Mouse (Mus musculus) spleen, postnatal 0 days (tissue): ENCODE results near the gene Sar1a. TPM values are rescaled to one million over a fixed set of nuclear protein-coding genes. Genes with fewer than 3 reads are reported as not detected.

Source experiments
- polyA plus RNA-seq: library from polyadenylated mRNA; unstranded; fragments of >200 nt; fragmentation: Nextera tagmentation; extraction: Ambion mirVana; gene quantifications from 2 replicates; pipeline ENCODE4 v1.2.1, GENCODE M21; 2015

The Sar1a gene
- polyA plus RNA-seq, result 86.1 and 91.4 TPM in 2 replicates

DNA sequence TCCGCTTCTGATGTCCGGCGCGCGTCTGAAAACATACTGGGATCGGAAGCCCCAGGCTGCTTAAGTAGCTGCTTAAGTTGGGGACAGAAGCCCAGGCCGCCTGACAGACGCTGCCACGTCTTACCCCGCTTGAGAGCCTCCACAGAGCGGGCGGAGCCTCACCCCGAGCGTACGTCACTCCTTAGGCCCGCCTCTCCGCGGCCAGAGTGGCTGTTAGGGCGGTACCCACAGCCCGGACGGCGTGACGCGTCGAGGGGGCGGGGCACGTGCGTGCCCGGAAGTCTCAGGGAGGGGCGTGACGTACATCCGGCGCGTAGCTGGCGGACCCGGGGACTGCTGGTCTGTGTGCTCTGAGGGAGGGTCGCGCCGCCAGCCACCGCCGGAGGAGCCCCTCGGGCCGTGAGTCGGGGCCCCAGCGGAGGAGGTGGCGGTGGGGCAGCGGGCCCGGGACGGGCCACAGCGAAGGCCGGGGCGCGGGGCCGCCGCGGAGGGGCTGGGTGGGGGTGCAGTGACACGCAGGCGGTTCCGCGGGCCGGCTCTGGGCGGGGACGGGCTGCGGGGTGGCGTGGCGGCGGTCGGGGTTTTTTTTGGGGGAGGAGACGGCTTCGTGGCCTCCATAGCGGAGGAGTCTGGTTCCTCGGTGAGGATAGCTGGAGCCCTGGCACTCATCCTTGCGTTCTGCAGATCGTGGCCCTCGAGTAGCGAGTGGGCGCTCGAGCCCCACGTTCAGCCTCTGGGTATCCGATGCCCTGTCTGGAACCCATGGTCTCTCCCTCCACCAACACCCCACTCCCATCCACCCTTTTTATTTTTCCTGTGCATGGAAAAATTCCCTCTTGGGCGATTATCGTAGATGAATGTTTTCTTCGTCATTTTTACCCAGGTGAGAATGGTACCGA, at the start of gene Sar1a:
TSS of gene Sar1a (plus strand) at position 285 of the 899 bp plus-strand sequence.

DNA sequence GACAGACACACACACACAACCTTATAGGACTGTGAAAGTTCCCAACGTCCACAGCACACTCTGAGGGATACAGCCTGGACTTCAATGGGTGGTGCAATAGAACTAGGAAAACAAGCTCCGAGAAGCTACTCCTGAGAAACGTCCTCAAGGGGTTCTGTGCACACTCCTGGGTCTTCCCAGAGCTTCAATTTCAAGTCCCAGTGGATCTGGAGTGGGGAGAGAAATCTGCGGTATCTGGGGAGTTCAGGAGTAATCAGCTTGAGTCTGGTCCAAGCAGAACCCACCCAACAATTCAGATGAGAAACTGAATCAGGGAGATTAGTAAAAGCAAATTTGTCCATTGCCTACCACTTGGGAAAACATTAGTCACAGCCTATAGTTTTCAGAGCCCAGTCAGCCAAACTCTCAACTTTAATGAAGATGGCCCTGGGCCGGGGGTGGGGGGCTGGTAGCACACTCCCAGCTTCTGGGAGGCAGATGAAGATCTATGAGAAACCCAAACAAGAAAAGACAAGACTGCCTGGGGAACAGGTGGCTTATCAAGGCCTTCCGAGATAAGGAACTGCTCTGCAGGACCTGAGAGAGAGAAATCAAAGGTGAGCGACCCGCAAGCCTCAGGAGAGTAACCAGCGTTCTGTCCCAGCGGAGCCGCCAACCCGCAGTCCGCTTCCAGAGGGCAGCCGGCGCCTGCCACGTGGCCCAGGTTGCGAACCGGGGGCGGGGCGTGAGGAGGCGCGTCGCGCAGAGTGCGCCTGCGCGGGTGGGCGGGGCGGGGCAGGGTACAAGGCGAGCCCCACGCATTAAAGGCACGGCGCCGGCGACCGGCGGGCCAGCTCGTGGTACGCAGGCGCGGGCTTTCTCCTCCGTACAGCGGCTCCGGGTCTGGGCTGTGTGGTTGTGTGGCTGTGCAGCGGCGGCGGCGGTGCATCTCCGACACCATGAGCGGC, 32.0 kb upstream of the Sar1a start, which contains the start of gene Ppa1:
TSS of gene Ppa1 (plus strand) at position 763 of the 947 bp plus-strand sequence.

DNA sequence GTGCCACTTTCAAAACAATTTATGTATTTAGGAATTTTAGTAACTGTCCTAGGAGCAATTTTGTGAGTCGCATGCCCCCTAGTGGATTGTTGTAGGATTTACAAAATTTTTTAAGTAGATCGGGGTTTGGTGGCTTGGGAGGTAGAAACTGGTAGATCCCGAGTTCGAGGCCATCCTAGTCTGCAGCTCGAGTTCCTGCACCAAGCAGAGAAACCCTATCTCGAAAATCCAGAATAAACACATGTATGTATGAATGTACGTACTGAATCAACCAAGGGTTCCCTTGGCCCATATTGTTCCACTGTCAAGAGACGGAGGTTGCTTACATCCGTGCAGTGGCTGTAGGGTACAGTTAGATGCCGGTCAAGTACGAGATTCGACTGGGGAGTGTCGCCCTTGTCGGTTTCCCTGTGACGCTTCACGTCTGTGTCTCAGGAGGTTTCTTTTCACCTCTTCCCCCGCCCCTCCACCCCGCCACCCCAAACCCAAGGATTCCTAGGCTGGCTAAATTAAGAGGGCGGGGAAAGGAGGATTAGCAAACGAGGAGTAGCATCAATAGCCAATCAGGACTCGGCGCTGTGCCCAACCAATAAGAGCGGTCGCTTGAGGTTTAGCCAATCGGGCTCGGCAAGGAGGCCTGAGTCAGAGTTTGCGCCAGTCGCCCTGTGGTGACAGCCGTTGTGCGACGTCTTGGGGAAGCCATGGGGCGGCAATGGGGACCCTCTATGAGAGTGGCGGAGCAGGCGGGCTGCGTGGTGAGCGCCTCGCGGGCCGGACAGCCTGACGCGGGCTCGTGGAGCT, 15.0 kb downstream of the Sar1a start, which contains the start of gene Tysnd1:
TSS of gene Tysnd1 (plus strand) at position 645 of the 801 bp plus-strand sequence.

DNA sequence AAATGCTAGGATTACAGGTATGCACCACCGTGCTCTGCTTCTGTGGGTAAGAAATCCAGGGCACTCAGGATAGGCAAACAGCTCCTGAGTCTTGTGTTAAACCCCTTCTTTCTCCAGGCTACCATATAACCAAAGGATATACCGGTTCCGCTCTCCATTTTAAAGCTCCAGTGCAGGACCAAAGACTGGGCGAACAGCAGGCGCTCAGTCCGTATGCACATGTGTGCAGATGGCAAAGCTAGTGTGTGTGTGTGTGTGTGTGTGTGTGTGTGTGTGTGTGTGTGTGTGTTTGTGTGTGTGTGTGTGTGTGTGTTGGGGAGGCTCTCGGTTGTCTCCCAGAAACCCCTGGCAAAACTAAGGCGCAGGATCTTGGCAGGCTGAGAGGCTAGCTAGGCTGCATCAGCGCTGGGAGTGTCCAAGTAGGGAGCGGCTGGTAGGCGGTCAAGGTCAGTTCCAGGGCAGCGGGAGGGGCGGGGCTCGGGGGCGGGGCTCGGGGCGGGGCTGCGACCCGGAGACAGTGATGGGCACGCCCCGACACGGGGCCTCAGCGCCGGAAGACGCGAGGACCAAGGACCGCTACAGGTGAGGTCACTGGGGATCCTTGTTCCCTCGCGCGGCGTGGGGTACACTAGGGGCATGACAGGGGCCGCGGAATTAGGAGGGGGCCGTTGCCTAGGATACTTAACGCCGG, 34.8 kb downstream of the Sar1a start, which contains the start of gene Aifm2:
TSS of gene Aifm2 (plus strand) at position 493 of the 691 bp plus-strand sequence.

Other genes with a start within 250 kb of the Sar1a start
- 56.4 and 59.8 TPM in 2 replicates for gene Eif4ebp2, start 227.6 kb upstream of the Sar1a start, polyA plus RNA-seq
- 5.7 and 5.8 TPM in 2 replicates for gene Lrrc20, start 204.5 kb upstream of the Sar1a start, polyA plus RNA-seq
- not detected in 2 replicates for gene Npffr1, start 84.8 kb upstream of the Sar1a start, polyA plus RNA-seq
- gene Ppa1, start 31.7 kb upstream of the Sar1a start, polyA plus RNA-seq, result 58.6 and 64.7 TPM in 2 replicates
- gene Tysnd1, start 15.2 kb downstream of the Sar1a start, polyA plus RNA-seq, result 14.8 and 16.6 TPM in 2 replicates
- gene Aifm2, start 35.0 kb downstream of the Sar1a start, polyA plus RNA-seq, result 6.9 and 7.7 TPM in 2 replicates
- gene H2afy2, start 103.8 kb downstream of the Sar1a start, polyA plus RNA-seq, result 6.0 and 7.9 TPM in 2 replicates